Mouse (Mus musculus) layer of hippocampus, postnatal 36 days (tissue): ENCODE results near the gene Ap1m2. TPM values are rescaled to one million over a fixed set of nuclear protein-coding genes. Genes with fewer than 3 reads are reported as not detected.
"Not testable (repeated sequence)": the region's sequence is repeated elsewhere in the genome, so short reads cannot be mapped to it uniquely, and the experiment has no call there.

Experiments
- DNase-seq, 2 experiments: peaks; one replicate each; pipeline ENCODE4 v3.0.0; 2022
- total RNA-seq, 2 experiments: library from RNA; stranded (reverse); gene quantifications; 2 replicates each; pipeline ENCODE4 v1.2.3; 2021

The Ap1m2 gene
- total RNA-seq, 2 experiments from 2014 or later: 0.35 to 0.57 TPM

- no peak for DNase-seq
Observed at GRCm38 (mm10) chr9:21288404-21289336, 23.5 kb downstream of the Ap1m2 start.

GRCm38 (mm10) chr9:21287571-21288402 lies 24.4 kb downstream of the Ap1m2 start, which contains the start of gene Kri1:
Gene Kri1 (minus strand): TSS chr9:21287969.
- peak; percentile 96 for DNase-seq

- DNase-seq: no peak
Observed at GRCm38 (mm10) chr9:21286753-21287152, 25.4 kb downstream of the Ap1m2 start.

GRCm38 (mm10) chr9:21283994-21284393 lies 28.1 kb downstream of the Ap1m2 start:
- DNase-seq: no peak

GRCm38 (mm10) chr9:21283591-21283990 lies 28.5 kb downstream of the Ap1m2 start:
- no peak for DNase-seq

- DNase-seq: no peak
Observed at GRCm38 (mm10) chr9:21277776-21278175, 34.4 kb downstream of the Ap1m2 start.

GRCm38 (mm10) chr9:21276307-21276706 lies 35.8 kb downstream of the Ap1m2 start:
- DNase-seq: no peak

GRCm38 (mm10) chr9:21275727-21276126 lies 36.4 kb downstream of the Ap1m2 start:
- no peak for DNase-seq

- no peak for DNase-seq
Observed at GRCm38 (mm10) chr9:21275013-21275710, 37.0 kb downstream of the Ap1m2 start.

GRCm38 (mm10) chr9:21274336-21274735 lies 37.8 kb downstream of the Ap1m2 start:
- DNase-seq: no peak

GRCm38 (mm10) chr9:21273520-21274228 lies 38.5 kb downstream of the Ap1m2 start:
- no peak for DNase-seq

- DNase-seq: no peak
Observed at GRCm38 (mm10) chr9:21273094-21273493, 39.0 kb downstream of the Ap1m2 start.

GRCm38 (mm10) chr9:21272391-21272790 lies 39.7 kb downstream of the Ap1m2 start:
- DNase-seq: no peak

- not testable (repeated sequence) for DNase-seq
Observed at GRCm38 (mm10) chr9:21269590-21269989, 42.5 kb downstream of the Ap1m2 start.

GRCm38 (mm10) chr9:21268305-21268704 lies 43.8 kb downstream of the Ap1m2 start:
- no peak for DNase-seq

- DNase-seq: no peak
Observed at GRCm38 (mm10) chr9:21266889-21267288, 45.2 kb downstream of the Ap1m2 start.

GRCm38 (mm10) chr9:21265611-21266010 lies 46.5 kb downstream of the Ap1m2 start:
- no peak for DNase-seq

GRCm38 (mm10) chr9:21265000-21265561 lies 47.1 kb downstream of the Ap1m2 start, which contains the start of gene Atg4d:
Gene Atg4d (plus strand): TSS chr9:21265293.
- DNase-seq: peak; percentile 98

- no peak for DNase-seq
Observed at GRCm38 (mm10) chr9:21264272-21264999, 47.7 kb downstream of the Ap1m2 start.

GRCm38 (mm10) chr9:21261831-21262230 lies 50.3 kb downstream of the Ap1m2 start:
- DNase-seq: no peak
